Mouse (Mus musculus) lung, adult 2 months (tissue): ENCODE data around the gene Bhlhe40.

Experiments used
- CTCF ChIP-seq: fragments of 200-500 bp; IDR thresholded peaks from 2 replicates; pipeline ENCODE4 v1.5.1; 2011; ENCODE audit warnings: mild to moderate bottlenecking, low read length, control low read depth; ENCODE audit not compliant: insufficient read depth
- POLR2A ChIP-seq: fragments of 200-500 bp; IDR thresholded peaks from 2 replicates; pipeline ENCODE4 v1.6.1; 2011; ENCODE audit warnings: low read depth, mild to moderate bottlenecking, control low read depth, low read length, borderline replicate concordance; ENCODE audit errors: extremely low read depth

DNA sequence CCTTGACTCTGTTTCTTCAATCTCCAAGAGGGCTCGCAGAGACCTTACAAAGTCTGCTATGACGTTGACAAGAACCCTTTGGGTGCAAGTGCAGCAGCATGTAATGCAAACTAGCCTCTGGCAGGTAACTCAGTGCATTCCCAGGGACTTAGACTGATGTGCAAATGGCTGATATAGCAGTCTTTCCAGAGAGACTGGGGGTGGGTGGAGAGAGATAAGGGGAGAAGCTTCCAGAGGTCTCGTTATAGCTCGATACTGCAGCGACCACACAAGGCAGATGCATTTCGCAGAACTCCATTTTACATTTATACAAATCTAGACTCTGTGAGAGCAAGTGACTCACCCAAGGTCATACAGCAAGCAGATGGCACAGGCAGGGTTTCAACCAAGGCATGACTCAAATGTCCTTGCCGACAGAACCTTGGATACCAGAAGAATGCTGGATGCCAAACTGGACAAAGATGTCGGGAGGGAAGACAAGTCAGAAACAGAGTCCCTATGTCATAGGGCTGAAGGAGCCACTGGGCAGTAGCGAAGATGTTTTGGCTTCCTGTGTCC lies 16.4 kb downstream of the Bhlhe40 start:
- TF ChIP-seq POLR2A (no peak), CTCF (no peak)
